In genomic region chr2:152923621-152924020, GRCm38 (mm10) we compare ENCODE assay signal across 12 mouse cellular contexts. TPM values are rescaled to one million over a fixed set of nuclear protein-coding genes. Genes with fewer than 3 reads are reported as not detected.
A peak's percentile ranks its signal among the peaks of the same experiment; 100 is the strongest.
DNase-seq lines count a peak whose midpoint lies in the region; ATAC-seq lines count a peak whose summit lies in the region.
"Had no signal": no experiment of that assay in that cellular context is flagged by ENCODE, and none has a peak within 500 bp of the region (broad histone marks: within the 10 kb centered on the region; RNA-seq: fewer than 3 reads in every experiment).

No protein-coding gene starts in this region.

- H3K27ac ChIP-seq in kidney, embryonic 14.5 days (ENCODE audit: low read depth, low read length) = 0 out of 2 replicates have a peak overlapping the region, but pooled peaks have one; percentile 32
- no peak overlapping the region for H3K27ac ChIP-seq in intestine, embryonic 15.5 days

- H3K9me3 ChIP-seq in kidney, embryonic 14.5 days (ENCODE audit: control insufficient read depth, low read length) = no peaks in the 10 kb centered on the region
- H3K9me3 ChIP-seq in intestine, embryonic 15.5 days = no peaks in the 10 kb centered on the region

- no peak overlapping the region for H3K9ac ChIP-seq in kidney, embryonic 14.5 days (ENCODE audit: low read depth, low read length)
- no peak overlapping the region for H3K9ac ChIP-seq in intestine, embryonic 15.5 days

- WGBS in kidney, embryonic 14.5 days = 73% methylated on average over 3 of the region's 3 CpGs
- WGBS in intestine, embryonic 15.5 days = 77% methylated on average over 3 of the region's 3 CpGs

- peaks cover 44% of the 10 kb centered on the region for H3K4me1 ChIP-seq in kidney, embryonic 14.5 days (ENCODE audit: control insufficient read depth, insufficient read depth, low read length)
- peaks cover 24% of the 10 kb centered on the region; the same call in 1 of the 2 replicates for H3K4me1 ChIP-seq in intestine, embryonic 15.5 days (replicated peaks)

- no peak overlapping the region for H3K4me3 ChIP-seq in kidney, embryonic 14.5 days (ENCODE audit: low read length)
- no peak overlapping the region for H3K4me3 ChIP-seq in intestine, embryonic 15.5 days (replicated peaks)

- H3K36me3 ChIP-seq in kidney, embryonic 14.5 days (ENCODE audit: control insufficient read depth, insufficient read depth, low read length) = no peaks in the 10 kb centered on the region
- no peaks in the 10 kb centered on the region for H3K36me3 ChIP-seq in intestine, embryonic 15.5 days

- no peak overlapping the region for H3K4me2 ChIP-seq in kidney, embryonic 14.5 days (replicated peaks; ENCODE audit: low read depth, low read length)
- H3K4me2 ChIP-seq in intestine, embryonic 15.5 days (replicated peaks) = no peak overlapping the region
- H3K4me2 ChIP-seq: liver, embryonic 11.5 days had no signal

- no peak for ATAC-seq in kidney, embryonic 14.5 days (ENCODE audit: low FRiP score, low TSS enrichment)
- ATAC-seq in intestine, embryonic 15.5 days = no peak

- H3K27me3 ChIP-seq in kidney, embryonic 14.5 days (ENCODE audit: control insufficient read depth, insufficient read depth, low read length) = no peaks in the 10 kb centered on the region
- no peaks in the 10 kb centered on the region for H3K27me3 ChIP-seq in intestine, embryonic 15.5 days (replicated peaks)
- H3K27me3 ChIP-seq: CH12.LX had no signal

- DNase-seq in kidney, adult 11 months = no peak
- DNase-seq in cerebellum, adult 11-12 months = peak; percentile 70
- peak; percentile 71 to 80 for DNase-seq in cerebellum, postnatal 10 days
- peak; percentile 32 for DNase-seq in retina, embryonic 14.5 days (ENCODE audit: low spot score)
- DNase-seq in lung, adult 18-20 months = no peak
- DNase-seq: embryo, embryonic 11 days; heart, adult 18-20 months had no signal

RNA-seq across cellular contexts. Expression of gene Foxs1, which starts 9.4 kb away (rescaled TPM):
- 4.4 and 4.8 TPM in 2 replicates for polyA plus RNA-seq in kidney, embryonic 14.5 days (2014; fragmentation: Nextera tagmentation; extraction: Ambion mirVana)
- polyA plus RNA-seq in intestine, embryonic 15.5 days (2015; fragmentation: Nextera tagmentation; extraction: Ambion mirVana) = 3.1 and 3.9 TPM in 2 replicates

RNA-seq across cellular contexts. Expression of gene Mylk2, which starts 12.5 kb away (rescaled TPM):
- 0.13 TPM in 1 of 2 replicates, not detected in the other for polyA plus RNA-seq in kidney, embryonic 14.5 days (2014; fragmentation: Nextera tagmentation; extraction: Ambion mirVana)
- polyA plus RNA-seq in intestine, embryonic 15.5 days (2015; fragmentation: Nextera tagmentation; extraction: Ambion mirVana) = 0.06 TPM in 1 of 2 replicates, not detected in the other
- polyA plus RNA-seq: liver, embryonic 11.5 days had no signal

RNA-seq across cellular contexts. Expression of gene Dusp15, which starts 27.9 kb away (rescaled TPM):
- 2.3 and 2.5 TPM in 2 replicates for polyA plus RNA-seq in kidney, embryonic 14.5 days (2014; fragmentation: Nextera tagmentation; extraction: Ambion mirVana)
- polyA plus RNA-seq in intestine, embryonic 15.5 days (2015; fragmentation: Nextera tagmentation; extraction: Ambion mirVana) = 0.14 and 0.36 TPM in 2 replicates
- polyA plus RNA-seq: liver, embryonic 11.5 days; lung, embryonic 16.5 days had no signal

RNA-seq across cellular contexts. Expression of gene Ttll9, which starts 38.7 kb away (rescaled TPM):
- polyA plus RNA-seq in kidney, embryonic 14.5 days (2014; fragmentation: Nextera tagmentation; extraction: Ambion mirVana) = 1.1 and 1.2 TPM in 2 replicates
- polyA plus RNA-seq in intestine, embryonic 15.5 days (2015; fragmentation: Nextera tagmentation; extraction: Ambion mirVana) = 0.18 TPM in 1 of 2 replicates, not detected in the other

Comparison
In these comparisons a context has a peak if more than half of its experiments do, and no peak if none do; other contexts are left out.
1. DNase-seq: peak in cerebellum, adult 11-12 months (single experiment), cerebellum, postnatal 10 days (2 of 2) and retina, embryonic 14.5 days (single experiment); none in kidney, adult 11 months (single experiment) and lung, adult 18-20 months (0 of 2).